Mouse (Mus musculus): Measurements from ENCODE around the gene Snx25. TPM values are rescaled to one million over a fixed set of nuclear protein-coding genes. Genes with fewer than 3 reads are reported as not detected.
"Not testable (repeated sequence)": the region's sequence is repeated elsewhere in the genome, so short reads cannot be mapped to it uniquely, and the experiment has no call there.

Snx25 gene
- polyA plus RNA-seq, 1 experiment from 2014 or later = 4.8 TPM

GRCm38 (mm10) chr8:46149782-46150181, 2.2 kb downstream of the Snx25 start:
- Histone ChIP-seq H3K4me1 (peaks cover 14% of the 10 kb centered on the region), H3K27me3 (0 out of 2 replicates have a peak, but pooled peaks cover 8% of the 10 kb centered on the region), H3K4me3 (no peak overlapping the region), H3K4me2 (replicated peaks) (no peak overlapping the region), H3K9ac (replicated peaks) (no peak overlapping the region), H3K9me3 (no peaks in the 10 kb centered on the region), H3K36me3 (no peaks in the 10 kb centered on the region), H3K27ac (replicated peaks) (no peak overlapping the region)
- no peak for ATAC-seq (replicated peaks)
- WGBS = 83% methylated on average over 9 of the region's 9 CpGs

GRCm38 (mm10) chr8:46149306-46149705, 2.7 kb downstream of the Snx25 start:
- WGBS = 88% methylated on average over 6 of the region's 6 CpGs
- H3K27ac ChIP-seq (replicated peaks) = no peak overlapping the region

GRCm38 (mm10) chr8:46146173-46146572, 5.8 kb downstream of the Snx25 start:
- Histone ChIP-seq H3K9me3 (no peaks in the 10 kb centered on the region), H3K4me1 (peaks cover 7% of the 10 kb centered on the region), H3K36me3 (no peaks in the 10 kb centered on the region), H3K4me2 (replicated peaks) (no peak overlapping the region), H3K27ac (replicated peaks) (no peak overlapping the region), H3K27me3 (no peaks in the 10 kb centered on the region), H3K9ac (replicated peaks) (no peak overlapping the region), H3K4me3 (no peak overlapping the region)
- no peak for ATAC-seq (replicated peaks)
- 41% methylated on average over 3 of the region's 3 CpGs for WGBS

More at GRCm38 (mm10) chr8:46149306-46149705, 2.7 kb downstream of the Snx25 start:
- Histone ChIP-seq H3K4me3 (no peak overlapping the region), H3K36me3 (no peaks in the 10 kb centered on the region), H3K4me1 (peaks cover 14% of the 10 kb centered on the region), H3K9me3 (no peaks in the 10 kb centered on the region), H3K27me3 (0 out of 2 replicates have a peak, but pooled peaks cover 5% of the 10 kb centered on the region), H3K9ac (replicated peaks) (no peak overlapping the region), H3K4me2 (replicated peaks) (no peak overlapping the region)
- ATAC-seq (replicated peaks) = no peak

- ATAC-seq (replicated peaks) = no peak
- no peak overlapping the region for H3K27ac ChIP-seq (replicated peaks)
- WGBS = 34% methylated on average over 1 of the region's 1 CpGs
- no peaks in the 10 kb centered on the region for H3K36me3 ChIP-seq
- H3K27me3 ChIP-seq = no peaks in the 10 kb centered on the region
- no peak overlapping the region for H3K4me2 ChIP-seq (replicated peaks)
- H3K4me1 ChIP-seq = peaks cover 6% of the 10 kb centered on the region; the same call in 1 of the 2 replicates
- H3K9ac ChIP-seq (replicated peaks) = no peak overlapping the region
- H3K4me3 ChIP-seq = no peak overlapping the region
- no peaks in the 10 kb centered on the region for H3K9me3 ChIP-seq
Measured at GRCm38 (mm10) chr8:46143924-46144323, 8.0 kb downstream of the Snx25 start.

GRCm38 (mm10) chr8:46143470-46143869, 8.5 kb downstream of the Snx25 start:
- no peak for ATAC-seq (replicated peaks)
- no peaks in the 10 kb centered on the region for H3K36me3 ChIP-seq
- WGBS = 76% methylated on average over 5 of the region's 5 CpGs
- no peaks in the 10 kb centered on the region for H3K27me3 ChIP-seq
- no peak overlapping the region for H3K4me3 ChIP-seq
- H3K9ac ChIP-seq (replicated peaks) = no peak overlapping the region
- H3K9me3 ChIP-seq = no peaks in the 10 kb centered on the region
- H3K27ac ChIP-seq (replicated peaks) = no peak overlapping the region
- peaks cover 6% of the 10 kb centered on the region; the same call in 1 of the 2 replicates for H3K4me1 ChIP-seq
- H3K4me2 ChIP-seq (replicated peaks) = no peak overlapping the region

GRCm38 (mm10) chr8:46142498-46143081, 9.4 kb downstream of the Snx25 start:
- no peaks in the 10 kb centered on the region for H3K36me3 ChIP-seq
- no peak for ATAC-seq (replicated peaks)
- H3K4me3 ChIP-seq = no peak overlapping the region
- H3K4me2 ChIP-seq (replicated peaks) = no peak overlapping the region
- no peaks in the 10 kb centered on the region for H3K27me3 ChIP-seq
- H3K4me1 ChIP-seq = peaks cover 6% of the 10 kb centered on the region; the same call in 1 of the 2 replicates
- 88% methylated on average over 4 of the region's 4 CpGs for WGBS
- H3K27ac ChIP-seq (replicated peaks) = no peak overlapping the region
- no peaks in the 10 kb centered on the region for H3K9me3 ChIP-seq
- H3K9ac ChIP-seq (replicated peaks) = no peak overlapping the region

GRCm38 (mm10) chr8:46141688-46142087, 10.3 kb downstream of the Snx25 start:
- Histone ChIP-seq H3K4me3 (no peak overlapping the region), H3K27ac (replicated peaks) (no peak overlapping the region), H3K27me3 (no peaks in the 10 kb centered on the region), H3K9ac (replicated peaks) (no peak overlapping the region), H3K4me2 (replicated peaks) (no peak overlapping the region), H3K9me3 (no peaks in the 10 kb centered on the region), H3K36me3 (no peaks in the 10 kb centered on the region), H3K4me1 (peaks cover 6% of the 10 kb centered on the region; the same call in 1 of the 2 replicates)
- WGBS = 92% methylated on average over 3 of the region's 3 CpGs
- ATAC-seq (replicated peaks) = no peak

GRCm38 (mm10) chr8:46140376-46141120, 11.4 kb downstream of the Snx25 start:
- 78% methylated on average over 9 of the region's 9 CpGs for WGBS
- no peak overlapping the region for H3K9ac ChIP-seq (replicated peaks)
- no peaks in the 10 kb centered on the region for H3K27me3 ChIP-seq
- H3K4me2 ChIP-seq (replicated peaks) = no peak overlapping the region
- no peak for ATAC-seq (replicated peaks)
- H3K9me3 ChIP-seq = no peaks in the 10 kb centered on the region
- no peaks in the 10 kb centered on the region for H3K36me3 ChIP-seq
- no peak overlapping the region for H3K4me3 ChIP-seq
- peaks cover 6% of the 10 kb centered on the region; the same call in 1 of the 2 replicates for H3K4me1 ChIP-seq
- no peak overlapping the region for H3K27ac ChIP-seq (replicated peaks)

GRCm38 (mm10) chr8:46137843-46138596, 13.9 kb downstream of the Snx25 start:
- Histone ChIP-seq H3K27ac (replicated peaks) (no peak overlapping the region), H3K36me3 (no peaks in the 10 kb centered on the region), H3K27me3 (no peaks in the 10 kb centered on the region), H3K4me2 (replicated peaks) (no peak overlapping the region), H3K4me3 (no peak overlapping the region), H3K9ac (replicated peaks) (no peak overlapping the region), H3K9me3 (no peaks in the 10 kb centered on the region; the same call in 1 of the 2 replicates), H3K4me1 (peaks cover 6% of the 10 kb centered on the region; the same call in 1 of the 2 replicates)
- ATAC-seq (replicated peaks) = no peak
- 87% methylated on average over 10 of the region's 10 CpGs for WGBS

GRCm38 (mm10) chr8:46137336-46137735, 14.6 kb downstream of the Snx25 start:
- H3K4me2 ChIP-seq (replicated peaks) = no peak overlapping the region
- no peaks in the 10 kb centered on the region for H3K36me3 ChIP-seq
- 94% methylated on average over 1 of the region's 1 CpGs for WGBS
- H3K27me3 ChIP-seq = no peaks in the 10 kb centered on the region
- peaks cover 6% of the 10 kb centered on the region; the same call in 1 of the 2 replicates for H3K4me1 ChIP-seq
- no peak overlapping the region for H3K27ac ChIP-seq (replicated peaks)
- no peaks in the 10 kb centered on the region; the same call in 1 of the 2 replicates for H3K9me3 ChIP-seq
- H3K9ac ChIP-seq (replicated peaks) = no peak overlapping the region
- H3K4me3 ChIP-seq = no peak overlapping the region
- ATAC-seq (replicated peaks) = no peak

GRCm38 (mm10) chr8:46135546-46135945, 16.4 kb downstream of the Snx25 start:
- not testable (repeated sequence) for H3K9me3 ChIP-seq; H3K4me1 ChIP-seq; H3K36me3 ChIP-seq; H3K27ac ChIP-seq (replicated peaks); H3K4me3 ChIP-seq; H3K27me3 ChIP-seq; H3K9ac ChIP-seq (replicated peaks); ATAC-seq (replicated peaks); H3K4me2 ChIP-seq (replicated peaks)
- 93% methylated on average over 2 of the region's 2 CpGs for WGBS

GRCm38 (mm10) chr8:46130426-46130825, 21.5 kb downstream of the Snx25 start:
- no peak overlapping the region for H3K4me3 ChIP-seq
- H3K36me3 ChIP-seq = no peaks in the 10 kb centered on the region
- no peak overlapping the region for H3K9ac ChIP-seq (replicated peaks)
- no peak overlapping the region for H3K27ac ChIP-seq (replicated peaks)
- H3K4me2 ChIP-seq (replicated peaks) = no peak overlapping the region
- 81% methylated on average over 2 of the region's 2 CpGs for whole genome bisulfite sequencing
- H3K27me3 ChIP-seq = no peaks in the 10 kb centered on the region
- no peaks in the 10 kb centered on the region for H3K4me1 ChIP-seq
- no peak for ATAC-seq (replicated peaks)
- H3K9me3 ChIP-seq = no peaks in the 10 kb centered on the region; the same call in 1 of the 2 replicates
